8 mouse cellular contexts compared by ENCODE assay signal in genomic region chr12:113132567-113132966, GRCm38 (mm10). TPM values are rescaled to one million over a fixed set of nuclear protein-coding genes. Genes with fewer than 3 reads are reported as not detected.
DNase-seq lines count a peak whose midpoint lies in the region; ATAC-seq lines count a peak whose summit lies in the region.

No protein-coding gene starts in this region.

- H3K36me3 ChIP-seq in heart, embryonic 10.5 days: peaks cover 100% of the 10 kb centered on the region
- H3K36me3 ChIP-seq in forebrain, embryonic 11.5 days (ENCODE audit: control insufficient read depth, insufficient read depth, low read length): peaks cover 49% of the 10 kb centered on the region

- no peaks in the 10 kb centered on the region for H3K9me3 ChIP-seq in heart, embryonic 10.5 days
- no peaks in the 10 kb centered on the region for H3K9me3 ChIP-seq in forebrain, embryonic 11.5 days (ENCODE audit: control insufficient read depth, low read length)

- 26% methylated on average over 2 of the region's 2 CpGs for WGBS in heart, embryonic 10.5 days
- WGBS in forebrain, embryonic 11.5 days: 95% methylated on average over 2 of the region's 2 CpGs

- H3K4me3 ChIP-seq in heart, embryonic 10.5 days: peak overlapping the region; percentile 7; the same call in 1 of the 2 replicates
- no peak overlapping the region for H3K4me3 ChIP-seq in forebrain, embryonic 11.5 days (ENCODE audit: low read depth, low read length)

- no peaks in the 10 kb centered on the region for H3K27me3 ChIP-seq in heart, embryonic 10.5 days (ENCODE audit: insufficient read depth, poor library complexity, severe bottlenecking)
- no peaks in the 10 kb centered on the region for H3K27me3 ChIP-seq in forebrain, embryonic 11.5 days (ENCODE audit: control insufficient read depth, insufficient read depth, low read length)

- no peak overlapping the region for H3K4me2 ChIP-seq in forebrain, embryonic 11.5 days (ENCODE audit: low read depth, low read length, severe bottlenecking)

- peaks cover 57% of the 10 kb centered on the region for H3K4me1 ChIP-seq in heart, embryonic 10.5 days
- no peaks in the 10 kb centered on the region for H3K4me1 ChIP-seq in forebrain, embryonic 11.5 days (replicated peaks; ENCODE audit: control insufficient read depth, insufficient read depth, low read length)

- no peak overlapping the region for H3K9ac ChIP-seq in forebrain, embryonic 11.5 days (ENCODE audit: low read length)

- peak overlapping the region; percentile 81 for H3K27ac ChIP-seq in heart, embryonic 10.5 days
- H3K27ac ChIP-seq in forebrain, embryonic 11.5 days (ENCODE audit: low read depth, low read length): no peak overlapping the region

- no peak for ATAC-seq in forebrain, embryonic 11.5 days (replicated peaks; ENCODE audit: low FRiP score)

- DNase-seq in cerebellum, adult 9-11 months: peak; percentile 31
- no peak for DNase-seq in cerebellum, adult 8-10 months
- peak; percentile 64 for DNase-seq in 3T3-L1 (ENCODE audit: low read depth, low spot score)
- peak; percentile 90 for DNase-seq in heart, embryonic 10.5 days (ENCODE audit: low spot score)
- peak; percentile 49 for DNase-seq in kidney, postnatal 10 days
- no peak for DNase-seq in embryo, embryonic 10.5 days (ENCODE audit: low spot score)
- no peak for DNase-seq in forebrain, embryonic 11.5 days (ENCODE audit: low spot score)
- no peak for DNase-seq in yolk sac, embryonic 10.5 days (ENCODE audit: low spot score)

RNA-seq across cellular contexts. Expression of gene Crip2, which starts 7.5 kb away (rescaled TPM):
- 956 and 1,505 TPM in 2 replicates for polyA plus RNA-seq in heart, embryonic 10.5 days (2016; fragmentation: Nextera tagmentation; extraction: Ambion mirVana)
- 186 and 217 TPM in 2 replicates for polyA plus RNA-seq in forebrain, embryonic 11.5 days (2014; fragmentation: Nextera tagmentation; extraction: Ambion mirVana)

RNA-seq across cellular contexts. Expression of gene Crip1, which starts 13.5 kb away (rescaled TPM):
- 511 and 613 TPM in 2 replicates for polyA plus RNA-seq in heart, embryonic 10.5 days (2016; fragmentation: Nextera tagmentation; extraction: Ambion mirVana)
- 61.3 and 66.5 TPM in 2 replicates for polyA plus RNA-seq in forebrain, embryonic 11.5 days (2014; fragmentation: Nextera tagmentation; extraction: Ambion mirVana)

RNA-seq across cellular contexts. Expression of gene Tedc1, which starts 23.7 kb away (rescaled TPM):
- polyA plus RNA-seq in heart, embryonic 10.5 days (2016; fragmentation: Nextera tagmentation; extraction: Ambion mirVana): 32.7 and 33.5 TPM in 2 replicates
- polyA plus RNA-seq in forebrain, embryonic 11.5 days (2014; fragmentation: Nextera tagmentation; extraction: Ambion mirVana): 57.2 and 58.2 TPM in 2 replicates

RNA-seq across cellular contexts. Expression of gene Mta1, which starts 34.5 kb away (rescaled TPM):
- 12.0 and 17.5 TPM in 2 replicates for polyA plus RNA-seq in heart, embryonic 10.5 days (2016; fragmentation: Nextera tagmentation; extraction: Ambion mirVana)
- 25.3 and 27.7 TPM in 2 replicates for polyA plus RNA-seq in forebrain, embryonic 11.5 days (2014; fragmentation: Nextera tagmentation; extraction: Ambion mirVana)

RNA-seq across cellular contexts. Expression of gene Tmem121, which starts 53.2 kb away (rescaled TPM):
- polyA plus RNA-seq in heart, embryonic 10.5 days (2016; fragmentation: Nextera tagmentation; extraction: Ambion mirVana): 2.6 and 6.1 TPM in 2 replicates
- 17.0 and 20.3 TPM in 2 replicates for polyA plus RNA-seq in forebrain, embryonic 11.5 days (2014; fragmentation: Nextera tagmentation; extraction: Ambion mirVana)

Comparison
In these comparisons a context has a peak if more than half of its experiments do, and no peak if none do; other contexts are left out.
1. DNase-seq: peak in cerebellum, adult 9-11 months (single experiment), 3T3-L1 (single experiment), heart, embryonic 10.5 days (single experiment) and kidney, postnatal 10 days (single experiment); none in cerebellum, adult 8-10 months (single experiment), embryo, embryonic 10.5 days (single experiment), forebrain, embryonic 11.5 days (single experiment) and yolk sac, embryonic 10.5 days (single experiment).